Mouse (Mus musculus): Measurements from ENCODE around the gene Paqr7. TPM values are rescaled to one million over a fixed set of nuclear protein-coding genes. Genes with fewer than 3 reads are reported as not detected.

The Paqr7 gene
- 10 to 100 TPM; 28.8 to 29.8 TPM for total RNA-seq (2023)

DNA sequence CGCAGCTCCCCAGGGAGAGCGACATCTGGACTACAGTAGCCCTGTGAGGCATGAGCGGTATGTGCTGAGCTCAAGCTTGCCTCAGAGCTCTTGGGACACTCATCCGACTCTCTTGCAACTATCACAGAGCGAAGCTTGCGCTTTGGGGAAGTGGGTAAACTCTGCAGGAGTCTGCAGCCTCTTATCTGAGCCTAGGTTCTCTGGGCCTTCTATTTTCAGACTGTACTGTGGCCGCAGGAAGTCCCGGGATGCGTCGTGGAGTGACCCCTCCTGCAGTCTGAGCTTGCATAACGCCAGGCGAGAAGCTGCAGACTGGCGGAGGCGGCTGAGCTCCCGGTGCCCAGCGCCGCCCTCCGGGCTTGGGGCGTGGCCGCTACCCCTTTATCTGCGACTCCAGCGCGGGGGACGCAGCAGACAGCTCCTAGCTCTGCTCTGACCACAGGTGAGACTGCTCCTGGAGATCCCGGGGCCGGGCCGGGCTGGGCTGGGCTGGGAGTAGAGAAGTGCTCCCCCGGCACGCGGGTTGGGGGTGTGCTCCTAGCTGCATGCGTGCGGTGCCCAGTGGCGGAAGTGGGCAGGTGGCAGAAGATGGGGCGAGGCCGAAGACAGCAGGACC lies at the start of gene Paqr7:
Gene Paqr7 (plus strand): TSS at position 103 of the 616 bp plus-strand sequence.

GRCm38 (mm10) chr4:134468215-134468575 lies 28.3 kb upstream of the Paqr7 start, which contains the start of gene Stmn1:
Stmn1 (plus strand) TSS chr4:134468320.

GRCm38 (mm10) chr4:134510845-134511411 lies 14.4 kb downstream of the Paqr7 start, which contains the start of gene Aunip:
Aunip (plus strand) TSS chr4:134510999.

DNA sequence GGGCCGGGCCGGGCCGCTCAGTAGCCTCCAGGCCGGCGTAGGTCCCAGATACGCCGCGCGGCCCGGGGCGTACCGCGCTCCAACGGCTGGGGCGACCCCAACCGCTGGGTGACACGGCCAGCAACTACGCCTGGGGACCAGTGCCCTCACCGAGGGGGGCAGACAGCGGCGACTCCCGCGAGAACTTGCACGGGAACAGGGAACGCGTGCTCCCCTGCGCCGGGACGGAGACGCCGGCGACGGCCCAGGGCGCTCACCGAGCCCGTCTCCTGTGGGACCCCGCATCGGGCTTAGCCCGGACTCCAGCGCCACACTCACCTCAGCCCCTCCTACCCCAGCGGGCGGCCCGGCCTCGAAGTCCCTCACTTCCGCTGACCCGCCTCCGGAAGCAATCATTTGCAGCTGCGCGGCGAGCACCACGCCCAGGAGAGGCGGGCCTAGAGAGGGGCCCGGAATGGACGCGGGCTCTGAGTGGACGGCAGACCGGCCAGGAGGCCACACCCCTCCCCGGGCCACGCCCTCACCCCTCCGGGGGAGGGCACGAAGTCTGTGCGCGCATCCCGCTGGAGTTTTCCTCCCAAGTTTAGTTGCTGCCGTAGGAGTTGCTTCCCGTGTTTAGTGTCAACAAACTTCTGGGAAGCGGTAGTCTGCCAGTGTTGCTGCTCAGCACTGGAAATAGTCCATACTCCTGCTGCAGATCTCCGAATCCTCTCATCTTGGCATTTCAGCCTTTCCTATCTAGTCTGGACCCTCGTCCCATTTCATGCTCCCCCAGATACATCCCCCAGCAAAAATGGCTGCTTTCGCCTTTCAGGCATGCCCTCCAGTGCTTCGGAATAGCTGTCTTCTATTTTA lies 38.7 kb downstream of the Paqr7 start, which contains the start of gene Mtfr1l:
Gene Mtfr1l (minus strand): TSS at position 456 of the 855 bp plus-strand sequence.

DNA sequence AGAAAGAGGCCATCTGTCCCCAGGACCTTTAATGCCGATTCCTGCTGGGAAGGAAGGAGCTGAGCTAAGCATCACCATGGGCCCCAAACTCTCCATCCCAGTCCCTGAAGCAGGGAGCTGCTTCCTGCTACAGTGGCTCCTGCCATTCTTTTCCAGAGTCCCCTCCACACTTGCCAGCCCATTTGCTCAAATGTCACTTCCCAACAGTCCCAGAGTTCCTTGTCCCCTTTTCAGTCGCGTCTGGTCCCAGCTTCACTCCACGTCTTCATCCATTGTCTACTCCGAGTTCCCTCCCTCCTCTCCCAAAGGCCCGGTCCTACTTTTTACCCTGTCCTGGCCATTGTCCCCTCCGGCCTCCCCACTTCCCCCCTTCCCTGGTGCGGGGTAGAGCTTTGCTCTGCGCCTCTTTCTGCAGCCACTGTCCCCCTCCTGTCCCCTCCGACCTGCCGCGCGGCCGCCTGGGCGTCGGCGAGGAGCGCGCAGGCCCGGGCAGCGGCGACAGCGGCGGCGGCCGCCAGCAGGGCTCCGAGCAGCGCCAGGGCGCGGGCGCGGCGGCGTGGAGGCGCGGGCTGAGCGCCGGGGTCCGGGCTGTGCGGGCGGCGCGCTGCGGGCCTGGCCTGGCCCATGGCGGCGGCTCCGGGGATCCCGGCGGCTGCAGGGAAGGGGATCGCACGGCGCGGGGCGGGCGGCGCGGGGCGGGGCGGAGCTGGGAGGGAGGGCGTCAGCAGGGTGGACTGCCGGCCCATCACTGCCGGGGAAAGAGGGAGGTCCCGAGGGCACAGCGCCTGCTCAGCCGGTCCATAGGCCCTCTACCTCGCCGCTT lies 55.2 kb downstream of the Paqr7 start, which contains the start of gene Selenon:
Gene Selenon (minus strand): TSS at position 673 of the 823 bp plus-strand sequence.

Other genes starting within 250 kb of the Paqr7 start
- not detected for gene Gm30191, start 249.8 kb upstream of the Paqr7 start, total RNA-seq (2023)
- gene Grrp1, start 242.6 kb upstream of the Paqr7 start, total RNA-seq (2023): not detected
- gene Pdik1l, start 208.8 kb upstream of the Paqr7 start, total RNA-seq (2023): 10 to 100 TPM; 13.4 to 15.6 TPM
- gene Trim63, start 181.6 kb upstream of the Paqr7 start, total RNA-seq (2023): not detected
- gene Slc30a2, start 153.5 kb upstream of the Paqr7 start, total RNA-seq (2023): not detected
- not detected for gene Extl1, start 112.8 kb upstream of the Paqr7 start, total RNA-seq (2023)
- gene Pafah2, start 100.4 kb upstream of the Paqr7 start, total RNA-seq (2023): 1 to 10 TPM; 2.6 to 3.2 TPM
- 10 to 100 TPM; 32.6 to 50.9 TPM for gene Stmn1, start 28.4 kb upstream of the Paqr7 start, total RNA-seq (2023)
- gene Aunip, start 14.3 kb downstream of the Paqr7 start, total RNA-seq (2023): under 1 TPM in 1 of 2 experiments, not detected in 1; 0.87 TPM
- 10 to 100 TPM; 49.0 to 50.6 TPM for gene Mtfr1l, start 38.7 kb downstream of the Paqr7 start, total RNA-seq (2023)
- gene Selenon, start 55.5 kb downstream of the Paqr7 start, total RNA-seq (2023): 1 to 10 TPM; 1.1 to 1.7 TPM
- gene Man1c1, start 207.6 kb downstream of the Paqr7 start, total RNA-seq (2023): 1 to 10 TPM; 7.4 to 8.1 TPM